Mouse (Mus musculus): ENCODE data around the gene Gsx2. TPM values are rescaled to one million over a fixed set of nuclear protein-coding genes. Genes with fewer than 3 reads are reported as not detected.

Gene Gsx2
- polyA plus RNA-seq, 1 experiment from 2014 or later = not detected

DNA sequence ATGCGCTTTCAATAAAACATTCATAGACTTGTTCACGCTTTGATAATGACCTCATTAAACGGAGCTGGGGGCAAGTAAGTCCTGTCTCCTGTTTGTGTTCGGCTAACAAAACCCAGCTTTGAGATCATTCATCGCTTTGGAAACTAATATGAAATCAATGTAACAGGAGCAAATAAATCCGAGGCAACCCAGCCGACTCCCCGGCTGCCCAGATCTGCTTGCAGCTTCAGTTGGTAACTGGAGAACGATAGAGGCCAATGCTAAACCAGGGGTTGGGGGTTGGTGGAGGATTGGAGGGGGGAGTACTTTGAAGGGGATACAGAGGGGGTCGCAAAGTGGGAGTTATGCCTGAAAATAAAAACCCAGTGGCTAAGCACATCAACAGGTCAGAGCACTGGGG, 3.5 kb upstream of the Gsx2 start:
- WGBS (ENCODE audit: missing documents) = 7% methylated on average over 10 of the region's 10 CpGs
- Histone ChIP-seq H3K79me2 (ENCODE audit: inconsistent target) (no peaks in the 10 kb centered on the region), H3K27ac (no peak overlapping the region), H3K4me3 (ENCODE audit: inconsistent target) (no peak overlapping the region), H3K36me3 (ENCODE audit: inconsistent target) (no peaks in the 10 kb centered on the region)

- Histone ChIP-seq H3K36me3 (ENCODE audit: inconsistent target) (no peaks in the 10 kb centered on the region), H3K79me2 (ENCODE audit: inconsistent target) (no peaks in the 10 kb centered on the region), H3K4me3 (ENCODE audit: inconsistent target) (no peak overlapping the region), H3K27ac (no peak overlapping the region)
- 15% methylated on average over 4 of the region's 4 CpGs for WGBS (ENCODE audit: missing documents)
Observed at GRCm38 (mm10) chr5:75072532-75072931, 2.9 kb upstream of the Gsx2 start.

GRCm38 (mm10) chr5:75073167-75073566, 2.2 kb upstream of the Gsx2 start:
- WGBS (ENCODE audit: missing documents) = 58% methylated on average over 1 of the region's 1 CpGs
- Histone ChIP-seq H3K79me2 (ENCODE audit: inconsistent target) (no peaks in the 10 kb centered on the region), H3K27ac (no peak overlapping the region), H3K4me3 (ENCODE audit: inconsistent target) (no peak overlapping the region), H3K36me3 (ENCODE audit: inconsistent target) (no peaks in the 10 kb centered on the region)

GRCm38 (mm10) chr5:75073684-75074083, 1.7 kb upstream of the Gsx2 start:
- Histone ChIP-seq H3K4me3 (ENCODE audit: inconsistent target) (no peak overlapping the region), H3K79me2 (ENCODE audit: inconsistent target) (no peaks in the 10 kb centered on the region), H3K27ac (no peak overlapping the region), H3K36me3 (ENCODE audit: inconsistent target) (no peaks in the 10 kb centered on the region)
- WGBS (ENCODE audit: missing documents) = 30% methylated on average over 3 of the region's 3 CpGs

DNA sequence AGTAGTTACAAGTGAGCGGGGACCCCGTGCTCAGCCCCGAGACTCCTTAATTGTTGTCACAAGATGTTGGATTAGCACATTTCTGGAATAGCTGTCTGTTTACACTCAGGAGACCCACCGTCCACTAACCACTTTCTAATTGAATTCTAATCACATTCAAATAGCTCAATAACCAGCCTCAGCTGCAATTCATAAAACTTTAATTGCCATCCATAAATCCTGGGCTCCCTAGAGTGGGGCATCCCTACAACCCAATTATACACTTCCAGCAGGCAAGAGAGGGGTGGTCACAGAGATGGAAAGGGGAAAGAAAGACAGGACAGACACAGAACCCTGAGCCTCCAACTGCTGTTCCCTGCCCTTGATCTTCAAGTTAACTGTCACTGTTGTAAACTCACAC, 1.3 kb upstream of the Gsx2 start:
- no peaks in the 10 kb centered on the region for H3K79me2 ChIP-seq (ENCODE audit: inconsistent target)
- 16% methylated on average over 4 of the region's 4 CpGs for WGBS (ENCODE audit: missing documents)
- no peak overlapping the region for H3K4me3 ChIP-seq (ENCODE audit: inconsistent target)
- no peak overlapping the region for H3K27ac ChIP-seq
- H3K36me3 ChIP-seq (ENCODE audit: inconsistent target) = no peaks in the 10 kb centered on the region

- Histone ChIP-seq H3K36me3 (ENCODE audit: inconsistent target) (no peaks in the 10 kb centered on the region), H3K79me2 (ENCODE audit: inconsistent target) (no peaks in the 10 kb centered on the region), H3K4me3 (ENCODE audit: inconsistent target) (no peak overlapping the region), H3K27ac (no peak overlapping the region)
- WGBS (ENCODE audit: missing documents) = 13% methylated on average over 14 of the region's 15 CpGs
Observed at GRCm38 (mm10) chr5:75074537-75075382, 641 bp upstream of the Gsx2 start.

DNA sequence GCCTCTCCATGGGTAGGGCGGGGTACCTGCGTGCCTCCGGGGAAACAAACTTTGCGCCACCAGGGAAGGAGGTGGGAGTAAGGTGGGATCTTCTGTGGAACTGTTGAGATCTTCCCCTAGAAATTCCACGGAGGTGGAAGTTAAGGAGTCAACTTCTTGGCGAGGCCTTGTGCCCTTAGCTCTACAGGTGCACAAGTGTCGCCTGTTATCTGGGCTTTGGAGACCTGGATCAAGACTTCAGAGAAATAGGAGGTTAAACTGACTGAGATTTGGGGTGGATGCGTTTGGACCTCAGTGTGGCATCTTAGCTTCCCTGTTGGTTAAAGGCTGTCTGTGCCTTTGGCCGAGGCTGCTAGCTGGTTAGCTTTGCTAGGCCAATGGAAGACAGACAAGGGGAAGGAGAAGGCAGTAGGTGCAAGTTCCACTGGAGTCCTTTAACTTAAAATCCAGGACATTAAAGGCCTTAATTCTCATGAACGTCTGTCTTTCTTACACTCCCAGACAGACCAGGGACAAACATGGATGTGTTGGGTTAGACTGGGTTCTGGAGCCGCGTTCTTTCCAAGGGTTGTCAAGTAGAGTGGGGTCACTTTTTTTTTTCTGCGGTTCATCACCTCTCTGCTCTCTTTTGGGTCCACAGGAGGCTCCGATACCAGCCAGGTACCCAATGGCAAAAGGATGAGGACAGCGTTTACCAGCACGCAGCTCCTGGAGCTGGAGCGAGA, 1.1 kb downstream of the Gsx2 start:
- Histone ChIP-seq H3K79me2 (ENCODE audit: inconsistent target) (no peaks in the 10 kb centered on the region), H3K27ac (no peak overlapping the region), H3K36me3 (ENCODE audit: inconsistent target) (no peaks in the 10 kb centered on the region), H3K4me3 (ENCODE audit: inconsistent target) (no peak overlapping the region)
- WGBS (ENCODE audit: missing documents) = 9% methylated on average over 17 of the region's 17 CpGs

GRCm38 (mm10) chr5:75077051-75077380, 1.6 kb downstream of the Gsx2 start:
- no peak overlapping the region for H3K27ac ChIP-seq
- H3K36me3 ChIP-seq (ENCODE audit: inconsistent target) = no peaks in the 10 kb centered on the region
- no peaks in the 10 kb centered on the region for H3K79me2 ChIP-seq (ENCODE audit: inconsistent target)
- WGBS (ENCODE audit: missing documents) = 4% methylated on average over 19 of the region's 19 CpGs
- H3K4me3 ChIP-seq (ENCODE audit: inconsistent target) = no peak overlapping the region

DNA sequence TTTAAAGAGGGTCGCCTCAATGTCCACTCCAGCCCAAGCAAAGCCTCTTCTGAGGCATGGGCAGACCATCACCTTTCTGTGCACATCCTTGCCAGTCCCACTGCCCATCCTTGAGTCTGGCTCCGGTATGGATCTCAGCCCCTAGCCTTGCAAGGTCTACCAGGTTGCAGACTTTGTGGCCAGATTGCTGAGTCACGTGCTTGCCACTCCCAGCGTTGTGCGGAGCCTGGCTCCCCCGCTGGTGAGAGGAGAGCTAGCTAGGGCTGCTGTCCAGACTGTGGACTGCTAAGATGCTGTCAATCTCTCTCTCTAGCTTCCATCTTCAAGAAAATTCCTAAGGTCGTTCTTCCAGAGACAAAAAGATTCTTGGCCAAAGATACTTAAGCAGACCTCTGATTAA, 4.2 kb downstream of the Gsx2 start:
- Histone ChIP-seq H3K79me2 (ENCODE audit: inconsistent target) (no peaks in the 10 kb centered on the region), H3K27ac (no peak overlapping the region), H3K36me3 (ENCODE audit: inconsistent target) (no peaks in the 10 kb centered on the region), H3K4me3 (ENCODE audit: inconsistent target) (no peak overlapping the region)
- WGBS (ENCODE audit: missing documents) = 3% methylated on average over 7 of the region's 7 CpGs

DNA sequence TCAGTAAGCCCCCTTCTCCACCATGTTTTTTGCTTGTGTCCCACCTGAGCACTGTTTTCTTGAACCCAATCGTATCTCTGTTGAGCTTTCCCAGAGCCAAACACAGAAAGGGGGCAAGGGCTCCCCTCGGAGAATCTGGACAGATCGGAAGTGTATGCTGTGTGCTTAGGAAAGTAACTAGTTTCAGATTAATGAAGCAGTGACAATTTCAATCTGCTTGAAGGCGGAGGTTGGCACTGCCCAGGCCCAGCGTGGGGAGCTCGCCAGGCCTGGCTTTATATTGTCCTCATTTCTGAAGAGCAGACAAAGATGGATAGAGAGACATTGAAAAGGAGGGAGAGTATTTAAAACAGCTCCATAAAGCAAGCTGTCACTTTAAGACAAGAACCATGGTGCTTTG, 7.0 kb downstream of the Gsx2 start:
- Histone ChIP-seq H3K27ac (no peak overlapping the region), H3K36me3 (ENCODE audit: inconsistent target) (no peaks in the 10 kb centered on the region), H3K79me2 (ENCODE audit: inconsistent target) (no peaks in the 10 kb centered on the region), H3K4me3 (ENCODE audit: inconsistent target) (no peak overlapping the region)
- WGBS (ENCODE audit: missing documents) = 29% methylated on average over 6 of the region's 6 CpGs

GRCm38 (mm10) chr5:75083061-75083460, 7.7 kb downstream of the Gsx2 start:
- no peak overlapping the region for H3K27ac ChIP-seq
- no peaks in the 10 kb centered on the region for H3K36me3 ChIP-seq (ENCODE audit: inconsistent target)
- H3K79me2 ChIP-seq (ENCODE audit: inconsistent target) = no peaks in the 10 kb centered on the region
- 10% methylated on average over 14 of the region's 14 CpGs for WGBS (ENCODE audit: missing documents)
- H3K4me3 ChIP-seq (ENCODE audit: inconsistent target) = no peak overlapping the region

GRCm38 (mm10) chr5:75083591-75084392, 8.4 kb downstream of the Gsx2 start:
- WGBS (ENCODE audit: missing documents) = 10% methylated on average over 27 of the region's 27 CpGs
- H3K27ac ChIP-seq = no peak overlapping the region
- H3K4me3 ChIP-seq (ENCODE audit: inconsistent target) = no peak overlapping the region
- H3K36me3 ChIP-seq (ENCODE audit: inconsistent target) = no peaks in the 10 kb centered on the region
- H3K79me2 ChIP-seq (ENCODE audit: inconsistent target) = no peaks in the 10 kb centered on the region

DNA sequence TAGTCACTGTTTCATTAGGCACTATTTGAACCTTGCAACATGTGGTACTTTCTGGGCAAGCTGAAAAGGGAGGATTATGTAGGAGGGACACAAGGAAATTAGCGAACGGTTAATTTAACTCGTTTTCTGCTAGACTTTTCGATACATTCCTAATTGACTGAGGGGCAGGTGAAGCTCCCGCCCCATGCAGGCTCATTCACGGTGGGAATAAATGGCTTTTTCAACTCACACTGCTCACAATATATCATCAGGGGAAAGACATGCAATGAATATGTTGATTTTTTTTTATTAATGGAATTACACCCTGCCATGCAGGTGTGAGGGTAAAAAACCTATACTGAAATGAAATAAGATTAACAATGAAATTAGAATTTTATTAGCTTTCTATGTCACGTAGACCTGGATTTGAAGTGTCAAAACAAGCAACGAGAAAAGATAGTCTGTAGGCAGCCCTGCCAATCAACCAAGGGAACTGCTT, 9.0 kb downstream of the Gsx2 start:
- no peak overlapping the region for H3K27ac ChIP-seq
- no peaks in the 10 kb centered on the region for H3K36me3 ChIP-seq (ENCODE audit: inconsistent target)
- H3K4me3 ChIP-seq (ENCODE audit: inconsistent target) = no peak overlapping the region
- WGBS (ENCODE audit: missing documents) = 4% methylated on average over 8 of the region's 8 CpGs
- H3K79me2 ChIP-seq (ENCODE audit: inconsistent target) = no peaks in the 10 kb centered on the region

GRCm38 (mm10) chr5:75084871-75085520, 9.6 kb downstream of the Gsx2 start:
- 9% methylated on average over 22 of the region's 25 CpGs for WGBS (ENCODE audit: missing documents)

More at GRCm38 (mm10) chr5:75084871-75085520, 9.6 kb downstream of the Gsx2 start:
- H3K4me3 ChIP-seq (ENCODE audit: inconsistent target) = no peak overlapping the region
- no peaks in the 10 kb centered on the region for H3K36me3 ChIP-seq (ENCODE audit: inconsistent target)
- H3K27ac ChIP-seq = no peak overlapping the region
- no peaks in the 10 kb centered on the region for H3K79me2 ChIP-seq (ENCODE audit: inconsistent target)

Measured in macrophage (primary cell).